Mouse (Mus musculus) c-Kit-negative CD71-positive TER-119-positive erythroid progenitor cells, embryonic 14.5 days (primary cell): ENCODE results near the gene Nfil3.

Experiments used
- DNase-seq: peaks from one replicate; pipeline ENCODE4 v3.0.0-alpha.2; 2013; ENCODE audit warnings: low read depth, low spot score

The Nfil3 gene

GRCm38 (mm10) chr13:52980951-52981421, at the start of gene Nfil3:
Nfil3 (minus strand) TSS chr13:52981073.
- DNase-seq: no peak

- no peak for DNase-seq
Measured at GRCm38 (mm10) chr13:53024285-53024684, 43.4 kb upstream of the Nfil3 start.

GRCm38 (mm10) chr13:53020282-53020681, 39.4 kb upstream of the Nfil3 start:
- no peak for DNase-seq

- no peak for DNase-seq
Measured at GRCm38 (mm10) chr13:53019532-53019931, 38.7 kb upstream of the Nfil3 start.

DNA sequence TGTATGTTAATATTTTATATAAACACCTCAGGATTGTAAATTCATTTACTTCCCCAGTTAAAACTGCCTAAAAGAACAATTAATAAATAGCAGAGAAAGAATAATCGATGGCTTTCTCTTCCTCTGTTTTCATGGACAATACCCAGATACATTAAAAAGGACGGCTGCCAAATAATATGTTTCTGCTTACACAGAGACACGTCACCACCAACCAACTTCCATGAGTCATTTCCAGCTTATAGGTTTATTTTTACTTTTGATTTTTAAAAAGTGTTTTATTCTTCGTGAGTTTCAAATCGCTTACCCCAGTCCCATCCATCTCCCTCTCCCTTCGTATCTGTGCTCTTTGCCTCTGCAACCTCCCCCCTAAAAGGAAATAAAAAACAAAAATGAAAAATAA, 38.1 kb upstream of the Nfil3 start:
- no peak for DNase-seq

- no peak for DNase-seq
Measured at GRCm38 (mm10) chr13:53017983-53018382, 37.1 kb upstream of the Nfil3 start.

GRCm38 (mm10) chr13:53017117-53017516, 36.2 kb upstream of the Nfil3 start:
- no peak for DNase-seq

DNA sequence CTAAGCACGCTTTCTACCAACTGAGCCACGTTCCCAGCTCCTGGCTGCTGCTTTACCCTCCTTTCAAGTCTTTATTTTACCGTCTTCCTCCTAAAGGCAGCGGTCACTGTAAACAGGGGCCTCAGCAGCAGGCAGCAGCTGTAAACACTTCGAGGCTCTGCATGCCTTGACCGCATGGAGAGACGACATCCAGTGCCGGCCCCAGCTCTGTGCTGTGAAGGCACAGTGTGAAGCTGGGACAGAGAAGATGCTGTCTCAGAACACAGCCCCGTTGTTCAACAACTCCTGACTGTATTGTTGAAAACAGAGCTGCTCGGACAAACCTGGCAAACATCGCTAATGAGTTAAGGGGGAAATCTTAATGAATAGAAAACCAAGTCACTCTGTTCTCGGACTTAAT, 30.6 kb upstream of the Nfil3 start:
- DNase-seq: no peak

- DNase-seq: no peak
Measured at GRCm38 (mm10) chr13:53008489-53009184, 27.8 kb upstream of the Nfil3 start.

DNA sequence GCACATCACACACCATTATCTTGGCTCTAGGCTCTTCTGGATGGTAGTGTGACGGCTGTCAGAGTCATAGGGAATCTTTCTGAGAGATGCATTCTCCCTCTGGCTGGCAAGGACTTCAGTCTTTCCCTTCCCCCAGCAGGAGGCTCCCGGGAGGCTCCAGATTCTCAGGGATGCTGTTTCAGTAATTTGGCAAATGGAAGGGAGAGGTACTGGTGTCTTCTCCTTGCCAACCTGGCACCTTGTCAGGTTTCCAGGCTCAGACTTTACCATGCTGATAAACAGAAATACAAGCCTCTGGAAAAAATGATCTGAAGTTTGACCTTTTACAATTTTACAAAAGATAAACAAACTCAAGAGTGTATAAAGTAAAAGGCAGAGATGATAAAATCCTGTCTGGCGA, 26.9 kb upstream of the Nfil3 start:
- DNase-seq: no peak

GRCm38 (mm10) chr13:53003286-53003685, 22.4 kb upstream of the Nfil3 start:
- DNase-seq: no peak

DNA sequence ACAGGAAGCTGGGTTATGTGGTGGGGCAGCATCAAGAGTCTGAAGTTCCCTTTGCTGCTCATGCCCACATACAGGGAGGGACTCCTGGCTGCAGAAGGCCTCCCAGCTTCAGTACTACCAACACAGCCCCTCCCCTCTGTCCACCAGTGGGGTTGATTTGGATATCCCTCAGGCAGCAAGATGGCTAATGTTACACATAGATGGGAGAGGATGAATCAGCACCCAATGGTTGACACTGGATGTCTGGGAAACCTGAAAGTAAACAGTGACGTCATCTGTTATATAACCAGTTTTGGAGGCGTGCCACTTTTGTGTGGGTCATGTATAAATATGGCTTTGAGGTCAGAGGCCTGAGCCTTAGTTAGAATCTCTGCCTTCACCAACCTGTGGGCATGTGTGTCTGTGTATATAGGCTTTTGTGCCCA, 20.6 kb upstream of the Nfil3 start:
- DNase-seq: no peak

DNA sequence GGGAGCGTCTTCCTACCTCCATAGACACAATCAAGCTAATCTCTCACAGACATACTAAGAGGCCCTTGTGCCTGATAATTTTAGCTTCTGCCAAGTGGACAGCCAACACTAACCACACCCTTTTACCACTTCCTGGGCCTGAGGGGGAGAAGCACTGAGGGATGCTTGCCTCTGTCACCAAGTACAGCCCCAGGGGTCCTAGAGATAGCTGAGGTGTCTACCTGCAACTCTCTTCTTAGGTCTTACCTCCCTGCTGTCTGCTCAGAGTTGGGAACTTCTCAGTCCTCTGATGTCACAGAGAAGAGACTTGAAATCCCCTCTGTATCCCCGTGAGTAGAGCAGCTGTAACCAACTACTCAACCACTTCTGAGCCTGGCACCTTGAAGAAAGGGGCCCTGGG, 19.6 kb upstream of the Nfil3 start:
- no peak for DNase-seq

GRCm38 (mm10) chr13:52998541-52998940, 17.7 kb upstream of the Nfil3 start:
- no peak for DNase-seq

- no peak for DNase-seq
Measured at GRCm38 (mm10) chr13:52997806-52998205, 16.9 kb upstream of the Nfil3 start.

GRCm38 (mm10) chr13:52996201-52996600, 15.3 kb upstream of the Nfil3 start:
- DNase-seq: no peak

- no peak for DNase-seq
Measured at GRCm38 (mm10) chr13:52994197-52994881, 13.5 kb upstream of the Nfil3 start.

GRCm38 (mm10) chr13:52990139-52990538, 9.3 kb upstream of the Nfil3 start:
- DNase-seq: no peak

- DNase-seq: no peak
Measured at GRCm38 (mm10) chr13:52989005-52989404, 8.1 kb upstream of the Nfil3 start.

DNA sequence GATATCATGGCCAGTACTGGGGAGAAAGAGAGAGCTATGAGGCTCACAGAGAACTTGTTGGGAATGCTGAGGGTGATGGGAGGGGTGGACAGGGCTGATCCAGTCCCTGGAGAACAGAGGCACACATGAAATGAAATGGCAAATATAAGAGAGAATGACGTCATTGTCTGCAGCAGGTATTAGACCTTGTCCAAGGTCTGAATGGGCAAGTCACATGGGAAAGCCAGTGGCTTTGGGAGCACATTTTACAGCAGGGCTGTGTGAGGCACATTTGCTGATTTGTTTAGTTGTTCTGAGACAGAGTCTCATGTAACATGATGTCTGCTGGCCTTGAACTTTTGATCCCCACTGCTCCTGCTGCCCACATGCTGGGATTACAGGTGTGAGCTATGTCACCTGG, 7.0 kb upstream of the Nfil3 start:
- DNase-seq: no peak

DNA sequence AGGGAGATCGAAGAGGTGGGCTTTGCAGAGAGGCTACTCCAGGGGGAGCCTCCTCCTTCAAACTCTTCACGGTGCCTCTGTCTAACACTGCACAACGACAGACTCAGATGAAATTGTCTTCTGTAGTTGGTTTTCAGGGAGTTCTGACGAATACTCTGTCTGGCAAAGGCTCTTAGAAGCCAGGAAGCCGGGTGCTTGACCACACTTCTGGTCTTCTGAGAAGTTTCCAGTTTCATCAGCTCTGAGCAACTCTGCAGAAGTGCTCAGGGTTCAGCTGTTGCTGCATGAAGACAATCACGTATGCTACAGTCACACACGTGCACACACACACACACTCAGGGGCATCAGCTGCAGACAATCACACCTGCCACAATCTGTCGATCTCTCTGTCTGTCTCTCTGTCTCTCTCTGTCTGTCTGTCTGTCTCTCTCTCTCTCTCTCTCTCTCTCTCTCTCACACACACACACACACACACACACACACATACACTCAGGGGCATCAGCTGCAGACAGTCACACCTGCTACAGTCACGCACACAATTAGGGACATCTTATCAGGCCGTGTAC, 5.4 kb upstream of the Nfil3 start:
- no peak for DNase-seq

GRCm38 (mm10) chr13:52985508-52986214, 4.8 kb upstream of the Nfil3 start:
- DNase-seq: no peak
